Mouse (Mus musculus) embryonic facial prominence, embryonic 11.5 days (tissue): Measurements from ENCODE around the gene Akt1s1. TPM values are rescaled to one million over a fixed set of nuclear protein-coding genes. Genes with fewer than 3 reads are reported as not detected.

Experiments
- ATAC-seq: fragments of 200-750 bp; cut with Nextera tagmentation; replicated peaks from 2 replicates; pipeline ENCODE4 v1.8.0; 2017; ENCODE audit warnings: low read depth; ENCODE audit not compliant: insufficient number of reproducible peaks, low FRiP score, low TSS enrichment
- DNase-seq: peaks from one replicate; pipeline ENCODE4 v3.0.0-alpha.2; 2015; ENCODE audit warnings: low spot score
- H3K27ac ChIP-seq: fragments of 300-500 bp; sonication (generic); replicated peaks from 2 replicates; pipeline ENCODE4 v1.5.1; 2014; ENCODE audit warnings: mild to moderate bottlenecking, low read depth, low read length, control low read depth
- H3K27me3 ChIP-seq: fragments of 300-500 bp; sonication (generic); 2 replicates; pipeline ENCODE4 v1.6.1; 2014; ENCODE audit warnings: mild to moderate bottlenecking, low read length, moderate library complexity, mixed read lengths; ENCODE audit not compliant: control insufficient read depth, insufficient read depth
- H3K36me3 ChIP-seq: fragments of 300-500 bp; sonication (generic); replicated peaks from 2 replicates; pipeline ENCODE4 v1.6.1; 2014; ENCODE audit warnings: low read depth, mild to moderate bottlenecking, low read length, moderate library complexity, mixed read lengths; ENCODE audit not compliant: control insufficient read depth, insufficient read depth
- H3K4me1 ChIP-seq: fragments of 300-500 bp; sonication (generic); 2 replicates; pipeline ENCODE4 v1.6.1; 2014; ENCODE audit warnings: low read length, mixed read lengths; ENCODE audit not compliant: control insufficient read depth, insufficient read depth
- H3K4me2 ChIP-seq: fragments of 300-500 bp; sonication (generic); 2 replicates; pipeline ENCODE4 v1.6.1; 2014; ENCODE audit warnings: low read depth, mild to moderate bottlenecking, control low read depth, low read length, moderate library complexity
- H3K4me3 ChIP-seq: fragments of 300-500 bp; sonication (generic); 2 replicates; pipeline ENCODE4 v1.5.1; 2014; ENCODE audit warnings: low read depth, low read length, control low read depth
- H3K9ac ChIP-seq: fragments of 300-500 bp; sonication (generic); replicated peaks from 2 replicates; pipeline ENCODE4 v1.6.1; 2014; ENCODE audit warnings: mild to moderate bottlenecking, control low read depth, low read length
- H3K9me3 ChIP-seq: fragments of 300-500 bp; sonication (generic); replicated peaks from 2 replicates; pipeline ENCODE4 v1.6.1; 2016; ENCODE audit warnings: mild to moderate bottlenecking, low read length, inconsistent platforms, mixed read lengths; ENCODE audit not compliant: control insufficient read depth
- WGBS: fragments of 180-500 bp; shearing (Covaris S2); extraction: QIAGEN DNeasy Blood & Tissue Kit; methylation state at CpG from one replicate; pipeline ENCODE4 v1.1.7; 2014; 5-methylcytosine and 5-hydroxymethylcytosine counted together
- polyA plus RNA-seq: library from polyadenylated mRNA; unstranded; fragments of >200 nt; fragmentation: Nextera tagmentation; extraction: Ambion mirVana; gene quantifications from 2 replicates; pipeline ENCODE4 v1.2.1, GENCODE M21; 2014

The Akt1s1 gene
- polyA plus RNA-seq, 1 experiment from 2014 or later = 32.4 TPM

- WGBS = 88% methylated on average over 24 of the region's 24 CpGs
- Histone ChIP-seq H3K36me3 (peaks cover 23% of the 10 kb centered on the region), H3K4me3 (no peak overlapping the region)
These were observed 16.1 kb downstream of the Akt1s1 start for GRCm38 (mm10) chr7:44864595-44865542.

GRCm38 (mm10) chr7:44866276-44867009, 17.7 kb downstream of the Akt1s1 start:
- DNase-seq = no peak
- Histone ChIP-seq H3K9me3 (no peaks in the 10 kb centered on the region), H3K4me1 (peaks cover 6% of the 10 kb centered on the region; the same call in 1 of the 2 replicates), H3K27me3 (no peaks in the 10 kb centered on the region), H3K36me3 (peaks cover 23% of the 10 kb centered on the region), H3K4me3 (no peak overlapping the region), H3K27ac (no peak overlapping the region), H3K9ac (0 out of 2 replicates have a peak overlapping the region, but pooled peaks have one; percentile 13), H3K4me2 (peak overlapping the region; percentile 4; the same call in 1 of the 2 replicates)
- ATAC-seq = no peak
- WGBS = 69% methylated on average over 15 of the region's 15 CpGs

More at GRCm38 (mm10) chr7:44864595-44865542, 16.1 kb downstream of the Akt1s1 start:
- no peak for ATAC-seq
- DNase-seq = no peak
- Histone ChIP-seq H3K27ac (no peak overlapping the region), H3K4me2 (no peak overlapping the region), H3K9me3 (no peaks in the 10 kb centered on the region), H3K9ac (no peak overlapping the region), H3K27me3 (no peaks in the 10 kb centered on the region), H3K4me1 (peaks cover 6% of the 10 kb centered on the region; the same call in 1 of the 2 replicates)

GRCm38 (mm10) chr7:44867010-44867702, 18.4 kb downstream of the Akt1s1 start:
- Histone ChIP-seq H3K36me3 (peaks cover 22% of the 10 kb centered on the region), H3K4me2 (peak overlapping the region; percentile 90), H3K4me1 (peaks cover 6% of the 10 kb centered on the region; the same call in 1 of the 2 replicates), H3K9ac (peak overlapping the region; percentile 39), H3K9me3 (no peaks in the 10 kb centered on the region), H3K4me3 (peak overlapping the region; percentile 97), H3K27ac (no peak overlapping the region), H3K27me3 (no peaks in the 10 kb centered on the region)
- WGBS = 75% methylated on average over 19 of the region's 19 CpGs
- DNase-seq (no peak), ATAC-seq (no peak)

GRCm38 (mm10) chr7:44867802-44868201, 19.0 kb downstream of the Akt1s1 start:
- Histone ChIP-seq H3K4me3 (peak overlapping the region; percentile 97), H3K27ac (no peak overlapping the region), H3K4me2 (peak overlapping the region; percentile 90), H3K27me3 (no peaks in the 10 kb centered on the region), H3K4me1 (peaks cover 6% of the 10 kb centered on the region; the same call in 1 of the 2 replicates), H3K36me3 (peaks cover 16% of the 10 kb centered on the region), H3K9me3 (no peaks in the 10 kb centered on the region), H3K9ac (peak overlapping the region; percentile 99)
- 56% methylated on average over 9 of the region's 9 CpGs for WGBS
- ATAC-seq (no peak), DNase-seq (no peak)

- Histone ChIP-seq H3K4me3 (peak overlapping the region; percentile 97), H3K4me2 (peak overlapping the region; percentile 90), H3K27me3 (no peaks in the 10 kb centered on the region), H3K9me3 (no peaks in the 10 kb centered on the region), H3K27ac (no peak overlapping the region), H3K36me3 (peaks cover 9% of the 10 kb centered on the region), H3K9ac (peak overlapping the region; percentile 99), H3K4me1 (peaks cover 6% of the 10 kb centered on the region; the same call in 1 of the 2 replicates)
- DNase-seq (no peak), ATAC-seq (no peak)
- WGBS = 7% methylated on average over 16 of the region's 16 CpGs
These were observed 19.7 kb downstream of the Akt1s1 start for GRCm38 (mm10) chr7:44868465-44868864.

- H3K4me2 ChIP-seq = peak overlapping the region; percentile 90
- H3K36me3 ChIP-seq = peaks cover 4% of the 10 kb centered on the region
- peak; percentile 79 for DNase-seq
- H3K27ac ChIP-seq = peak overlapping the region; percentile 100
- under 1% methylated on average over 89 of the region's 108 CpGs for WGBS
- H3K4me3 ChIP-seq = peak overlapping the region; percentile 97
- peak overlapping the region; percentile 99 for H3K9ac ChIP-seq
- peaks cover 6% of the 10 kb centered on the region; the same call in 1 of the 2 replicates for H3K4me1 ChIP-seq
- H3K27me3 ChIP-seq = no peaks in the 10 kb centered on the region
- peak; percentile 26 for ATAC-seq
- H3K9me3 ChIP-seq = no peaks in the 10 kb centered on the region
These were observed 20.3 kb downstream of the Akt1s1 start for GRCm38 (mm10) chr7:44868919-44869696.
